Mouse (Mus musculus): Measurements from ENCODE around the gene Supv3l1. TPM values are rescaled to one million over a fixed set of nuclear protein-coding genes. Genes with fewer than 3 reads are reported as not detected.

Supv3l1 gene
- polyA plus RNA-seq (2017; shearing (Covaris generic)), result 18.5 TPM

GRCm38 (mm10) chr10:62449364-62450279 is at the start of gene Supv3l1, which contains the start of gene 4930507D05Rik:
TSS of gene Supv3l1 (minus strand) at chr10:62449738.
TSS of gene 4930507D05Rik (plus strand) at chr10:62449489.

GRCm38 (mm10) chr10:62486618-62487415 is 37.3 kb upstream of the Supv3l1 start, which contains the start of gene Vps26a:
TSS of gene Vps26a (minus strand) at chr10:62486805.

GRCm38 (mm10) chr10:62422255-62422654 is 27.3 kb downstream of the Supv3l1 start, which contains the start of gene Hkdc1:
TSS of gene Hkdc1 (minus strand) at chr10:62422491.

GRCm38 (mm10) chr10:62379808-62380207 is 69.7 kb downstream of the Supv3l1 start, which contains the start of gene Hk1:
TSS of gene Hk1 (minus strand) at chr10:62379908.

Other genes starting within 250 kb of the Supv3l1 start
- gene Tspan15, start 218.5 kb downstream of the Supv3l1 start, polyA plus RNA-seq (2017; shearing (Covaris generic)), result 0.42 TPM
- not detected for gene Tacr2, start 197.3 kb downstream of the Supv3l1 start, polyA plus RNA-seq (2017; shearing (Covaris generic))
- 172 TPM for gene Hk1, start 69.8 kb downstream of the Supv3l1 start, polyA plus RNA-seq (2017; shearing (Covaris generic))
- not detected for gene Hkdc1, start 27.2 kb downstream of the Supv3l1 start, polyA plus RNA-seq (2017; shearing (Covaris generic))
- 0.16 TPM for gene 4930507D05Rik, start 249 bp downstream of the Supv3l1 start, polyA plus RNA-seq (2017; shearing (Covaris generic))
- 81.4 TPM for gene Vps26a, start 37.1 kb upstream of the Supv3l1 start, polyA plus RNA-seq (2017; shearing (Covaris generic))
- 1,158 TPM for gene Srgn, start 77.7 kb upstream of the Supv3l1 start, polyA plus RNA-seq (2017; shearing (Covaris generic))
- 4.2 TPM for gene Kif1bp, start 128.7 kb upstream of the Supv3l1 start, polyA plus RNA-seq (2017; shearing (Covaris generic))
- 55.4 TPM for gene Ddx21, start 152.5 kb upstream of the Supv3l1 start, polyA plus RNA-seq (2017; shearing (Covaris generic))
- gene Ddx50, start 201.5 kb upstream of the Supv3l1 start, polyA plus RNA-seq (2017; shearing (Covaris generic)), result 155 TPM